ENCODE assay signal across 16 mouse cellular contexts in the genomic region with DNA sequence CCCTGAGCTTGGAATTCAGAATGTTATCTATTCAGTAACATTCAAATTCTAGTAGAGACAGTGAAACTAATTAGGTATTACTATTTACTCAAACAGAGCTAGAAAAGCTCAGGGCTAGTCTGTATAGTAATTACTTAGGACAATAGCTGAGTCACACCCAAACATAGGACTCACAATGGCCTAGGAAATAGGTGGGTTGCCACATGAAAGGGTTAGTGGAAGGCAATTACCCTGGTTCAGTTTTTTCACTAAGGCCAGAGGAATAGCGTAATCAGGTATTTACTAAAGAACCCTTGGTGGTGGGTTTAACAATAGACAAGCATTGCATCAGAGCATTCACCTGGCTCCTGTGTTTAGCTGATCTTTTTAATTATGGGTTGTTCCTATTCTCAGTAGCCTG.
DNase-seq lines count a peak whose midpoint lies in the region.
"Had no signal": no experiment of that assay in that cellular context is flagged by ENCODE, and none has a peak within 500 bp of the region (broad histone marks: within the 10 kb centered on the region; RNA-seq: fewer than 3 reads in every experiment).

No protein-coding gene starts in this region.

- DNase-seq in ES-CJ7 (ENCODE audit: low read depth, low spot score) (peak; percentile 51), R1 (ENCODE audit: low read depth, low spot score) (peak; percentile 63), ZHBTc4 (ENCODE audit: low read depth, low spot score) (peak; percentile 63)
- DNase-seq in lung, postnatal 4 days: no peak
- no peak for DNase-seq in lung, postnatal 36 days
- DNase-seq: adrenal gland, adult 2 months; adrenal gland, postnatal 10 days; adrenal gland, postnatal 25 days; B cell, adult 2 months; cerebellum, adult 11 months; cerebellum, adult 18-20 months; cerebellum, adult 8-10 months; cerebellum, adult 9-11 months; cerebellum, postnatal 14 days; cerebellum, postnatal 36 days; embryo, embryonic 11 days had no signal

Comparison
In these comparisons a context has a peak if more than half of its experiments do, and no peak if none do; other contexts are left out.
1. DNase-seq: peak in ES-CJ7 (single experiment), R1 (single experiment) and ZHBTc4 (single experiment); none in lung, postnatal 4 days (0 of 2) and lung, postnatal 36 days (single experiment).